Mouse (Mus musculus): ENCODE results near the gene Dlgap1. TPM values are rescaled to one million over a fixed set of nuclear protein-coding genes. Genes with fewer than 3 reads are reported as not detected.

Gene Dlgap1
- polyA plus RNA-seq, 1 experiment from 2014 or later: 34.5 TPM

GRCm38 (mm10) chr17:70602051-70602450 is 633.2 kb downstream of the Dlgap1 start:
- ATAC-seq: no peak
- no peak overlapping the region for H3K9ac ChIP-seq (ENCODE audit: low read depth, low read length)
- H3K4me2 ChIP-seq (ENCODE audit: low read length): no peak overlapping the region
- no peaks in the 10 kb centered on the region for H3K36me3 ChIP-seq (ENCODE audit: control insufficient read depth, insufficient read depth, low read length)
- no peaks in the 10 kb centered on the region for H3K9me3 ChIP-seq (replicated peaks; ENCODE audit: control insufficient read depth, low read length, poor library complexity, severe bottlenecking)
- 94% methylated on average over 7 of the region's 7 CpGs for WGBS
- no peaks in the 10 kb centered on the region for H3K27me3 ChIP-seq (ENCODE audit: control insufficient read depth, insufficient read depth, low read depth, low read length)
- H3K27ac ChIP-seq (ENCODE audit: low read length): no peak overlapping the region
- H3K4me1 ChIP-seq (ENCODE audit: control insufficient read depth, insufficient read depth, low read length): no peaks in the 10 kb centered on the region
- H3K4me3 ChIP-seq (ENCODE audit: low read depth, low read length): no peak overlapping the region

- no peak overlapping the region for H3K4me3 ChIP-seq (ENCODE audit: low read depth, low read length)
- H3K9me3 ChIP-seq (replicated peaks; ENCODE audit: control insufficient read depth, low read length, poor library complexity, severe bottlenecking): no peaks in the 10 kb centered on the region
- WGBS: 79% methylated on average over 5 of the region's 5 CpGs
- no peak overlapping the region for H3K27ac ChIP-seq (ENCODE audit: low read length)
- no peaks in the 10 kb centered on the region for H3K27me3 ChIP-seq (ENCODE audit: control insufficient read depth, insufficient read depth, low read depth, low read length)
- H3K4me1 ChIP-seq (ENCODE audit: control insufficient read depth, insufficient read depth, low read length): no peaks in the 10 kb centered on the region
- no peak overlapping the region for H3K9ac ChIP-seq (ENCODE audit: low read depth, low read length)
- no peak for ATAC-seq
- no peak overlapping the region for H3K4me2 ChIP-seq (ENCODE audit: low read length)
- no peaks in the 10 kb centered on the region for H3K36me3 ChIP-seq (ENCODE audit: control insufficient read depth, insufficient read depth, low read length)
These were observed 636.8 kb downstream of the Dlgap1 start for GRCm38 (mm10) chr17:70605659-70606058.

- Histone ChIP-seq H3K27me3 (ENCODE audit: control insufficient read depth, insufficient read depth, low read depth, low read length) (no peaks in the 10 kb centered on the region), H3K4me1 (ENCODE audit: control insufficient read depth, insufficient read depth, low read length) (no peaks in the 10 kb centered on the region), H3K4me3 (ENCODE audit: low read depth, low read length) (no peak overlapping the region), H3K4me2 (ENCODE audit: low read length) (no peak overlapping the region), H3K9ac (ENCODE audit: low read depth, low read length) (no peak overlapping the region), H3K36me3 (ENCODE audit: control insufficient read depth, insufficient read depth, low read length) (no peaks in the 10 kb centered on the region), H3K27ac (ENCODE audit: low read length) (no peak overlapping the region), H3K9me3 (replicated peaks; ENCODE audit: control insufficient read depth, low read length, poor library complexity, severe bottlenecking) (no peaks in the 10 kb centered on the region)
- WGBS: 63% methylated on average over 6 of the region's 6 CpGs
- no peak for ATAC-seq
These were observed 643.3 kb downstream of the Dlgap1 start for GRCm38 (mm10) chr17:70612171-70612570.

GRCm38 (mm10) chr17:70613897-70614296 is 645.0 kb downstream of the Dlgap1 start:
- H3K9me3 ChIP-seq (replicated peaks; ENCODE audit: control insufficient read depth, low read length, poor library complexity, severe bottlenecking): no peaks in the 10 kb centered on the region
- 91% methylated on average over 7 of the region's 7 CpGs for WGBS
- H3K4me3 ChIP-seq (ENCODE audit: low read depth, low read length): no peak overlapping the region
- no peak overlapping the region for H3K4me2 ChIP-seq (ENCODE audit: low read length)
- H3K27me3 ChIP-seq (ENCODE audit: control insufficient read depth, insufficient read depth, low read depth, low read length): no peaks in the 10 kb centered on the region
- H3K9ac ChIP-seq (ENCODE audit: low read depth, low read length): no peak overlapping the region
- no peaks in the 10 kb centered on the region for H3K36me3 ChIP-seq (ENCODE audit: control insufficient read depth, insufficient read depth, low read length)
- ATAC-seq: no peak
- H3K27ac ChIP-seq (ENCODE audit: low read length): no peak overlapping the region
- no peaks in the 10 kb centered on the region for H3K4me1 ChIP-seq (ENCODE audit: control insufficient read depth, insufficient read depth, low read length)

DNA sequence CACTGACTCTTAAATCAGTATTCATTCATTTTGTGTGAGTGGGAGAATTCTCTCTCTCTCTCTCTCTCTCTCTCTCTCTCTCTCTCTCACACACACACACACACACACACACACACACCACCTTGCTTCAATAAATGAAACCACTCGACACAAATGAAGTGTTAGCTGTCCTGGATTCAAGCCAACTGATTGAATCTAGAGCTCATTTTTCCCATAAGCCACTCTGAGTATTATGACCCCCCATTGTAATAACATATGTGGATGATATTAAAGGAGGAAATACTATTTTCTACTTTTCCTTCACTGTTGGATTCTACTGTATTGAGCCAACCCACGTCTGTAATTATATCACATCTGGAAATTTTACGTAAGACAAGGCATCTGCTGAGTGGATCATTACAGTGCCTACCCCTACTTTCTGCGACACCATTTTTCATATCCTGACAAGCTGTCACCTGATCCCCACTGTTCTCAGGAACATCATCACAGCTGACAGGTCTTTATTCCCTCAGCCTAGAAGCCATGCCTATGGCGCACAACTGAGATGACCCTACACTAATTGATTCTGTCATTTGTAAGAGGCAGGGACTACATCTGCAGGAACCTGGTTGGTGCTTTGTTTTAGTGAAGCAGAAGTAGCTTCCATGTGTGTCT is 645.7 kb downstream of the Dlgap1 start:
- Histone ChIP-seq H3K36me3 (ENCODE audit: control insufficient read depth, insufficient read depth, low read length) (no peaks in the 10 kb centered on the region), H3K4me3 (ENCODE audit: low read depth, low read length) (no peak overlapping the region), H3K27ac (ENCODE audit: low read length) (no peak overlapping the region), H3K9me3 (replicated peaks; ENCODE audit: control insufficient read depth, low read length, poor library complexity, severe bottlenecking) (no peaks in the 10 kb centered on the region), H3K4me1 (ENCODE audit: control insufficient read depth, insufficient read depth, low read length) (no peaks in the 10 kb centered on the region), H3K9ac (ENCODE audit: low read depth, low read length) (no peak overlapping the region), H3K4me2 (ENCODE audit: low read length) (no peak overlapping the region), H3K27me3 (ENCODE audit: control insufficient read depth, insufficient read depth, low read depth, low read length) (no peaks in the 10 kb centered on the region)
- ATAC-seq: peak; percentile 21; the same call in 1 of the 2 replicates
- 71% methylated on average over 5 of the region's 5 CpGs for WGBS

DNA sequence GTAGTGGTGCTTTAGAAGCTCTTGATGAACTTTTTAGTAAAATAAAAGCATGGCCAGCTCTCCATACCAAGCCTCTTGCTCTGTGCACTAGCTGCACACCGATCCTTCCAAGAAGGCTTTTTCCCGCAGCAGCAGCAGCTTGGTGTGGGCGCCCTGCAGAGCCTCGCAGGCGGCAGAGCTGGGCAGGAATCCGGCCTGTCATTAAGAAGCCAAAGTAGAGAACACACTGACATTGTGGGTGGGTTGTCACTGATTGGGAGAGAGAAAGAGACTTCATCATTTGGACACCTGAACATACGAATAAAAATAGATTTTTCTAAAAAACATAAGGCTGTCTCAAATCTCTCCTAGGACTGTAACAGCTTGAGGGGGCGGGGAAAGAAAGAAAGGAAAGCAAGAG is 653.6 kb downstream of the Dlgap1 start:
- Histone ChIP-seq H3K27me3 (ENCODE audit: control insufficient read depth, insufficient read depth, low read depth, low read length) (no peaks in the 10 kb centered on the region), H3K27ac (ENCODE audit: low read length) (no peak overlapping the region), H3K9me3 (replicated peaks; ENCODE audit: control insufficient read depth, low read length, poor library complexity, severe bottlenecking) (no peaks in the 10 kb centered on the region), H3K36me3 (ENCODE audit: control insufficient read depth, insufficient read depth, low read length) (no peaks in the 10 kb centered on the region), H3K4me3 (ENCODE audit: low read depth, low read length) (no peak overlapping the region), H3K4me1 (ENCODE audit: control insufficient read depth, insufficient read depth, low read length) (no peaks in the 10 kb centered on the region), H3K4me2 (ENCODE audit: low read length) (no peak overlapping the region), H3K9ac (ENCODE audit: low read depth, low read length) (no peak overlapping the region)
- 75% methylated on average over 8 of the region's 8 CpGs for WGBS
- no peak for ATAC-seq

GRCm38 (mm10) chr17:70626396-70626795 is 657.5 kb downstream of the Dlgap1 start:
- no peak overlapping the region for H3K4me2 ChIP-seq (ENCODE audit: low read length)
- H3K9ac ChIP-seq (ENCODE audit: low read depth, low read length): no peak overlapping the region
- H3K9me3 ChIP-seq (replicated peaks; ENCODE audit: control insufficient read depth, low read length, poor library complexity, severe bottlenecking): no peaks in the 10 kb centered on the region
- H3K4me3 ChIP-seq (ENCODE audit: low read depth, low read length): no peak overlapping the region
- no peaks in the 10 kb centered on the region for H3K4me1 ChIP-seq (ENCODE audit: control insufficient read depth, insufficient read depth, low read length)
- WGBS: 92% methylated on average over 9 of the region's 9 CpGs
- ATAC-seq: no peak
- H3K27me3 ChIP-seq (ENCODE audit: control insufficient read depth, insufficient read depth, low read depth, low read length): no peaks in the 10 kb centered on the region
- no peak overlapping the region for H3K27ac ChIP-seq (ENCODE audit: low read length)
- no peaks in the 10 kb centered on the region for H3K36me3 ChIP-seq (ENCODE audit: control insufficient read depth, insufficient read depth, low read length)

- Histone ChIP-seq H3K9ac (ENCODE audit: low read depth, low read length) (no peak overlapping the region), H3K36me3 (ENCODE audit: control insufficient read depth, insufficient read depth, low read length) (no peaks in the 10 kb centered on the region), H3K9me3 (replicated peaks; ENCODE audit: control insufficient read depth, low read length, poor library complexity, severe bottlenecking) (no peaks in the 10 kb centered on the region), H3K4me3 (ENCODE audit: low read depth, low read length) (no peak overlapping the region), H3K4me1 (ENCODE audit: control insufficient read depth, insufficient read depth, low read length) (no peaks in the 10 kb centered on the region), H3K27ac (ENCODE audit: low read length) (no peak overlapping the region), H3K27me3 (ENCODE audit: control insufficient read depth, insufficient read depth, low read depth, low read length) (no peaks in the 10 kb centered on the region), H3K4me2 (ENCODE audit: low read length) (no peak overlapping the region)
- 82% methylated on average over 6 of the region's 6 CpGs for WGBS
- ATAC-seq: no peak
These were observed 658.1 kb downstream of the Dlgap1 start for GRCm38 (mm10) chr17:70626925-70627324.

- Histone ChIP-seq H3K4me1 (ENCODE audit: control insufficient read depth, insufficient read depth, low read length) (peaks cover 6% of the 10 kb centered on the region), H3K4me3 (ENCODE audit: low read depth, low read length) (no peak overlapping the region), H3K27me3 (ENCODE audit: control insufficient read depth, insufficient read depth, low read depth, low read length) (no peaks in the 10 kb centered on the region), H3K4me2 (ENCODE audit: low read length) (no peak overlapping the region), H3K9ac (ENCODE audit: low read depth, low read length) (no peak overlapping the region), H3K36me3 (ENCODE audit: control insufficient read depth, insufficient read depth, low read length) (no peaks in the 10 kb centered on the region), H3K27ac (ENCODE audit: low read length) (no peak overlapping the region), H3K9me3 (replicated peaks; ENCODE audit: control insufficient read depth, low read length, poor library complexity, severe bottlenecking) (no peaks in the 10 kb centered on the region)
- no peak for ATAC-seq
- 56% methylated on average over 6 of the region's 6 CpGs for WGBS
These were observed 660.9 kb downstream of the Dlgap1 start for GRCm38 (mm10) chr17:70629653-70630378.
